In the genomic region with DNA sequence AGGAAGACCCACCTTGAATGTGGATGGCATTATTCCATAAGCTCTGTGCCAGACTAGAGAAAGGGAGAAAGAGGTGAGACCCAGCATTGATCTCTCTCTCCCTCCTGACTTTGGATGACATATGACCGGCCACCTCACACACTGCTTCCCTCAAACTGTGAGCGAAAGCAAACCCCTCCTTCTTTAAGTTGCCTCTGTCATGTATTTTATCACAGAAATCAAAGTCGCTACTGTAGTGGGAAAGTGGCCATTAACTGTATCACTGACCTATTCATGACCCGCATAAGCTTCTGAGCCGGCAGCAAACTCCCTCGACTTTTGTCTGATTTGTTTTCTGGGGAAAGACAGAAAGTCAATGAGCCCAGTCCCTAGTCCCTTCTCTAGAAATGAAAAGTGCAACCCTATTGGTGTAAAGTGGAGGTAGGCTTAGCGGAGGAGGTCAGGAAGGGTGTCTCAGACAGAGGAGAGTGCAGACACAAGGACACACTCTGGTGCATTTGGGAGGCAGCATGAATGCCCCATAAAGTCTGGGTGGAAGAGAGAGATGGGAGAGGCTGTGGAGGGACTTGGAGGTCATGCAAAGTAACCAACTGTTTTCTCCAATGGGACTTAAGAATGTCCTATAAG, we compare ENCODE assay signal across 14 mouse cellular contexts.
"Had no signal": no experiment of that assay in that cellular context is flagged by ENCODE, and none has a peak within 500 bp of the region (broad histone marks: within the 10 kb centered on the region; RNA-seq: fewer than 3 reads in every experiment).

No protein-coding gene starts in this region.

- H3K4me2 ChIP-seq: lung, embryonic 15.5 days; midbrain, embryonic 11.5 days; midbrain, embryonic 13.5 days; midbrain, embryonic 15.5 days; neural tube, embryonic 12.5 days; stomach, embryonic 15.5 days had no signal

- H3K36me3 ChIP-seq: lung, embryonic 15.5 days; midbrain, embryonic 13.5 days; midbrain, embryonic 15.5 days; neural tube, embryonic 12.5 days; stomach, embryonic 15.5 days had no signal

- ATAC-seq: liver, postnatal 0 days; midbrain, embryonic 13.5 days; midbrain, embryonic 15.5 days had no signal

- H3K4me1 ChIP-seq: megakaryocyte, embryonic 14.5 days; midbrain, embryonic 15.5 days had no signal

- H3K9ac ChIP-seq: liver, postnatal 0 days; lung, embryonic 15.5 days; midbrain, embryonic 13.5 days; midbrain, embryonic 15.5 days; neural tube, embryonic 12.5 days; stomach, embryonic 15.5 days had no signal

- DNase-seq: liver, postnatal 0 days; lung, adult 2 months; right cerebral cortex, postnatal 14 days; thymus, adult 18-20 months; thymus, postnatal 14 days; thymus, postnatal 36 days had no signal

- H3K27me3 ChIP-seq: lung, embryonic 15.5 days; megakaryocyte, embryonic 14.5 days; midbrain, embryonic 15.5 days; neural tube, embryonic 12.5 days; stomach, embryonic 15.5 days had no signal

- H3K27ac ChIP-seq: lung, embryonic 15.5 days; macrophage; midbrain, embryonic 13.5 days; midbrain, embryonic 15.5 days; neural tube, embryonic 12.5 days; stomach, embryonic 15.5 days had no signal

- H3K9me3 ChIP-seq: lung, embryonic 15.5 days; midbrain, embryonic 13.5 days; midbrain, embryonic 15.5 days; neural tube, embryonic 12.5 days; stomach, embryonic 15.5 days had no signal

- H3K4me3 ChIP-seq: lung, embryonic 15.5 days; megakaryocyte, embryonic 14.5 days; midbrain, embryonic 13.5 days; midbrain, embryonic 15.5 days; neural tube, embryonic 12.5 days; stomach, embryonic 15.5 days had no signal
